ENCODE assay signal across 15 mouse cellular contexts in the genomic region with DNA sequence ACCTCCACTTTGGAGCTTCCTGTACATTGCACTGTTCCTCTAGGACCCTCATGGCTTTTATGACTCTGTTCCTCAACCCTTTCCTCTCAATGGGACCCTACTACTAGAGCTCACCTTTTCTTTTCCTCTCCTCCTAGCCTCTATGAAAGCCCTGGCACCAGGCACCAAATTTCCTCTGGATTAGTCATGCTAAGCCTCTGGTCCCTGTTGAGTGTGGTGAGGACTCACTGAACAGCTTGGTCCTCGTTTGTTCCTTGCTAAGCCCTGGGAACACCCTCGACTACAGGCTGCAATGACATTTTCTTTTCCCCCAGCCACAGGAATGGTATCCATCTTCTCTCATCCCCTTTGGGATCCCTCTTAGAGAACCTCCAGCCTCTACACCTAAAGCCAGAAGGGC.
"Had no signal": no experiment of that assay in that cellular context is flagged by ENCODE, and none has a peak within 500 bp of the region (broad histone marks: within the 10 kb centered on the region; RNA-seq: fewer than 3 reads in every experiment).

No protein-coding gene starts in this region.

- DNase-seq: heart, postnatal 10 days; heart, postnatal 14 days; heart, postnatal 36 days; heart, postnatal 4 days; kidney, adult 11 months; kidney, adult 18-20 months; kidney, adult 2 months; kidney, adult 8-10 months; kidney, postnatal 10 days; kidney, postnatal 14 days; kidney, postnatal 25 days; kidney, postnatal 36 days; kidney, postnatal 4 days; layer of hippocampus, adult 9-11 months; layer of hippocampus, postnatal 36 days had no signal
